Mouse (Mus musculus): ENCODE data around the gene 1700025G04Rik.
A peak's percentile ranks its signal among the peaks of the same experiment; 100 is the strongest.

The 1700025G04Rik gene

GRCm38 (mm10) chr1:152090018-152090553 is at the start of gene 1700025G04Rik:
Gene 1700025G04Rik (minus strand): TSS chr1:152090125.
- peak; percentile 83 for DNase-seq (ENCODE audit: low spot score)

- DNase-seq (ENCODE audit: low spot score), result no peak
These were observed 49.6 kb upstream of the 1700025G04Rik start for GRCm38 (mm10) chr1:152139496-152139895.

DNA sequence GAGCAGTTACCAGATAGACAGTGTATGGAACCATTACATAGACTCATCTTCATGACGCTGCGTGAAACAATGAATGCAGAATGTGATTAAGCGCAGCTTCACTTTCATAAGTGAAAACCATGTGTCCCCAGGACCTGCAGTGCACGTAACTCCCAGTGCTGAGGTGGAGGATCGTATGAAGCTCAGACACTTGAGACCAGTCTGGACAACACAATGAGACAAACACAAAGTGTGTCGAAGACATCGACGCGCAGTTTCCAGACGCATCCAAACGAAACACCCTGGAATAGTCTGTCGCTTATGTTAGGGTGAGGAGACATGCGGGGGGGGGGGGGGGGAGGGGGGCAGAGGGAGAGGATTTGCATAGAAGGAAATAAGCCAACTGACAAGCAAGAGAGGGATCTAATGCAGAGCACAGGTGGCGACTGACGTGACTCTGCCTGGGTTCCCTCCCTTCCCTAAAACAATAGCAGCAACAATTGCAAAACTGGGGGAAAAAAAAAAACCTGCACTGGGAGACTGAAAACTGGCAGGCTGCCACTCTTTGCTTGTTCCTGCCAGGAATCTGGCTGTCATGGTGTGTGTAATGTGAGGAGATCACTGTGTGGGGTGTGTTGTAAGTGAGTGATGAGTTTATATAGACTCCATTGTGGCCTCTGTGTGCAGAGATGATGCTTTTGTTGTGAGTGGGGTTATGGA is 40.3 kb upstream of the 1700025G04Rik start:
- no peak for DNase-seq (ENCODE audit: low spot score)

GRCm38 (mm10) chr1:152125451-152125850 is 35.5 kb upstream of the 1700025G04Rik start:
- no peak for DNase-seq (ENCODE audit: low spot score)

DNA sequence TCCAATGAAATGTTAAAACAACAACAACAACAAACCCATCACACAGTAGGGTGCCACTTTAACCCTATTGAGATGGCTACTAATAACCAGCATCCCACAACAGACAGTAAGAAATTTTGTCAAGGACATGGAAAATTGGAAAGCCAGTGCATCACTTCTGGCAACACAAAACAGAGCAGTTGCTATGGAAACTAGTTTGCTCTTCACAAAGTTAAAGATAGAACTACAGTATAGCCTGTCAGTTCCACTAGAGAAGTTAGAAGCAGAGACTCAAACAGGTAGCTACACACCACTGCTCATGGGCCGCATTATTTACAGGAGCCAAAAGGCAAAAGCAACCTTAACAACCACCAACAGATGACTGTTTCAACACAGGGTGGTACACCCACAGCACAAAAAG is 20.2 kb upstream of the 1700025G04Rik start:
- DNase-seq (ENCODE audit: low spot score), result no peak

- no peak for DNase-seq (ENCODE audit: low spot score)
These were observed 16.2 kb upstream of the 1700025G04Rik start for GRCm38 (mm10) chr1:152106136-152106535.

DNA sequence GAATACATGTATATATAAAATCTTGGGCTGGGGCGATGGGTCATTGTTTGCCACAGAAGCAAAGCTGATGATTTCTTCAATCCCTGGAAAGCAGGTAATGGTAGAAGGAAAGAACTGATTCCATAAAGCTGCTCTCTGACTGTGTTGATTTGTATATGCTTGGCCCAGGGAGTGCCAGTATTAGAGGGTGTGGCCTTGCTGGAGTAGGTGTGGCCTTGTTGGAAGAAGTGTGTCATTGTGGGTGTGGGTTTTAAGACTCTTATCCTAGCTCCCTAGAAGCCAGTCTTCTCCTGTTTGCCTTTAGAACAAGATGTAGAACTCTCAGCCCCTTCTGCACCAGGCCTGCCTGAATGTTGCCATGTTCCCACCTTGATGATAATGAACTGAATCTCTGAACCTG is 15.3 kb upstream of the 1700025G04Rik start:
- no peak for DNase-seq (ENCODE audit: low spot score)

DNA sequence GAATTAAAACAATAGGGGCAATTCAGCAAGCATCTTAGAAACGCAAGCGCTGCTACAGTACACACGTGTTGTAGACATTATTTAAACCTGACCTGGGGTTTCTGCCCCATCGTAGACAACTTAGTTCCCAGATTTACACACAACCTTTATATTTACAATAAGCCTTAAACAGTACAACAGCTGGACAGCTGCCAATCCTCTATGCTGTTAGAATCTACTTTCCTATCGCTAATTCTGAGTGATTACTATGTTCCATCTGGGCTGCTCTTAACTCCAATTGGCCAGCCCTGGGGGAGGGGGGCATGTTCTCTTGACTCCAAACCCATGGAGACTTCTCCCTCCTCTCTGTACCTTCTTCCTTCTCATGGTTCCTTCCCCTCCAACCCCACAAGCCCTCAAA is 11.8 kb upstream of the 1700025G04Rik start:
- DNase-seq (ENCODE audit: low spot score), result no peak

DNA sequence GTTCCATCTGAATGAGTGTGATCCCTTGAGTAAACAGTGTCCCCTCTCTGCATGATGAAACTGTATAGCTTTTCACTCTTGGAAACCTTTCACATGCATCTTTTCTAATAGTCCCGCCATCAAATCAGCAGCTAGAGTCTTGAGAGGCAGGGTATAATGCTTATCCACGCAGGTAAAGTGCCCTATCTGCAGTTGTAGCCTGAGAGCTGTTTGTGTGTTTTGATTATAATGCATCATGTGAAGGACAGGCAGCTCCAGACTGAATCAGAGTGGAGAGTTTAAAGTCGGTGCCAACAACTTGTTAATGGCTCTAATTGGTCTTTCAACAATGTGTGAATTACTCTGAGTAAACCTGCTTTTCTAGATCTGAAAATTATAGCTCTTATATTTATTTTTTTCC is 6.1 kb upstream of the 1700025G04Rik start:
- no peak for DNase-seq (ENCODE audit: low spot score)

DNA sequence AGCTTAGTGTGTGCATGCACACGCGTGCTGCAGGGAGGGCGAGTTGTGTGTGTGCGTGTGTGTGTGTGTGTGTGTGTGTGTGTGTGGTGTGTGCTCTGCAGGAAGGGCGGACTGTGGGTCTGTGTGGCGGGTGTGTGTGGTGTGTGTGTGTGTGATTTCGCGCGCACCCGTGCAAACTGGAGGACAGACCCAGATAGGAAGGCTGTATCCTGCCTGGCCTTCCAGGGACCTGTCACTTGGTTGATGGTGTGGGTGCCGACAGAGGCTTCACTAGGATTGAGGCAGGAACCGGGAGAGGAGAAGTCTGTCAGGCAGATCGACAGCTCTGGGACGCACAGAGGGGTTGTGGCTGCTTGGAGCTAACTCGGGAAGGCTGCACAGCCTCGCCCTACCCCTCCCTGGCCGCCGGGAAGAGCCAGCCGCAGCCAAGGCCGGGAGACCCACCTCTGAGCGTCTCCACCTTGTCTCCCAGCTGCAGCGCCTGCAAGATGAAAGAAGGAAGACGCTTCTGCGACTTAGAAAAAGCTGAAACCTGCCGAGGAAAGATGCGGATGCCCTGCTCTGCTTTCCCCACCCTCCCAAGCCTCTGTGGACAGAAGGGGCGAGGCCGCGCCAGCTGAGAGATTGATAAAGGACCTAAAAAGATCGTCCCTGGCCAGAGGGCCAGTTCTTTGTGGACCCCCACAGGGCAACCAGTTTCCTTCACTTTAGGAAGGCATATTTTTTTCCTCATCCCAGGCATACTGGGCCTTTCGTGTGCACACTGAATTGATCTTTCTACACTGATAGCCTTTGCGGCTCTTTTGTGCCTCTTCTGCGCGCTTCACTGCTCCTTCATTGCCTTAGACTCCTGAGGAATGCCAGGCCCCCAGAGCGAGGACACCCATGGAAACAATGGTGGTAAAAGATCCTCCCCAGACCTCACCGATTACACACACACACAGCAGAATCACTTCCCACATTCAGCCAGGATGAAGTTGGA is 930 bp upstream of the 1700025G04Rik start:
- peak; percentile 33 for DNase-seq (ENCODE audit: low spot score)

GRCm38 (mm10) chr1:152089526-152089925 is 399 bp downstream of the 1700025G04Rik start:
- DNase-seq (ENCODE audit: low spot score), result peak; percentile 16

- DNase-seq (ENCODE audit: low spot score), result peak; percentile 55
These were observed 1.0 kb downstream of the 1700025G04Rik start for GRCm38 (mm10) chr1:152088791-152089401.

GRCm38 (mm10) chr1:152088030-152088429 is 1.9 kb downstream of the 1700025G04Rik start:
- no peak for DNase-seq (ENCODE audit: low spot score)

GRCm38 (mm10) chr1:152086951-152087350 is 3.0 kb downstream of the 1700025G04Rik start:
- DNase-seq (ENCODE audit: low spot score), result no peak

- DNase-seq (ENCODE audit: low spot score), result no peak
These were observed 4.4 kb downstream of the 1700025G04Rik start for GRCm38 (mm10) chr1:152085561-152085960.

- peak; percentile 53 for DNase-seq (ENCODE audit: low spot score)
These were observed 5.1 kb downstream of the 1700025G04Rik start for GRCm38 (mm10) chr1:152084638-152085345.

DNA sequence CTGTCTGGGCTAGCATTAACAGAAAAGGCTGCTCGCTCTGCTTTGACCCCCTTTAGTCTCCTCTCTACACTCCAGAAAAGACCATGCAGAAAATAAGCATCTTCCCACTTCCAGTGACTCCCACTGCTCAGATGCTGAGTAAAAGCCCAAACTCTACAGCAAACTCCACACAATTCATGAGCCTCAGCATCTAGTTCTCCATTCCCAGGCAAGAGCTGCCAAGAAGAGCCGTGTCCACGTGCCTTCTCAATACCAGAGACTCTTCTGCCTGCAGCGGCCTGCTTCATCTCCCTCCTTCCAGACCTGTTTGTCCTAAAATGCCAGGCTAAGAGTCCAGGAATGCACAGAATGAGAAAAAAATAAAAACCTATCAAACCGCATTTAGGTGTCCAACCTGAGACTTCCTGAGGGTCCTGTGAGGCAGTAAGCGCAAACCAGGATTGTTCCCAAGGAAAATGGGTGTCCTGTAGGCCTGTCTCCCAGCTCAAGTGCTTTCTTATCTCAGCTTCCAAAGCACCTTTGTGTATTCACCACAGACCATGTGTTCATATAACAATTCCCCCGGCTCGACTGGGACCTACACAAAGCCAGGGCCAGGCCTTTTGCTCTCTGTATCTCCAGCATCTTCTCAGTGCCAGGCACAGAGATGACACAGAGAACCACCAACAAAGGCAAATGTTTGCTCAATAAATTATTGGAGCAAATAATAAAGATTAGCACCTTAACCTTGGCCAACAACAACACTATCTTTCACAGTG is 7.8 kb downstream of the 1700025G04Rik start:
- no peak for DNase-seq (ENCODE audit: low spot score)

DNA sequence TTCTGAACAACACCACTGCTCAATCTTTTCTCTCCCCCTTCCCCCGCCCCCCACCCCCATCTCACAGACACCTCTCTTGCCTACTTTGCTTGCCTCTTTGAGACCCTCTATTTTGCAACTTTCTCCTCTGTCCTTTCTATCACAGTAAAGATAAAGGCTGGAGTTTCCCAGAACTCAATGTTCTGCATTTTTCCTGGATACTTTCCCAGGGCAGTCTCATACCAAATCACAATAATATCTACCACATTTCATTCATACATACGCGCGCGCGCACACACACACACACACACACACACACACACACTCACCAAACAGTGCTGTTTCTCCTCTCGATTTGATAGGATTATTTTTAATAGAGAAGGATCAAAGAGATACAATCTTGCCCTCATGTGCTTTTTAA is 8.8 kb downstream of the 1700025G04Rik start:
- peak; percentile 46 for DNase-seq (ENCODE audit: low spot score)

DNA sequence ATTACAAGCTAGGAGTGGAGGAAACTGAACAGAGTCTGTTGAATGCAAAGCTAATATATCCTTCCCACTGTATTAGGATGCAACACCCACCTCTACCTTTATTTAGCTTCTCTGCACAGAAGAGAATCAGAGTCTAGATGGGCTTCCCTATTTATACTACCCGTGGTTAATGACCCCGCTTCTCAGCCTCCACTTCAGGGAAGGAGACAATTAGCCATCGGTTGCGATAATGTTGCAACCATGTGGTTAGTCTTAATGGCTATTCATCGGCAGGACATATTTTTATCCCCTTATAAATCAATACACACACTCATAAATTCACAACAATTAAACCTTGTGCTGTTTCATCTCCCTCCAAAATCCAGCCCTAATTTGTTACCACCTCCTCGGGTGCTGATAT is 9.7 kb downstream of the 1700025G04Rik start:
- DNase-seq (ENCODE audit: low spot score), result no peak

- DNase-seq (ENCODE audit: low spot score), result no peak
These were observed 12.7 kb downstream of the 1700025G04Rik start for GRCm38 (mm10) chr1:152077171-152077715.

Measured in testis, postnatal 14 days (tissue).